Mouse (Mus musculus) forebrain, embryonic 11.5 days (tissue): ENCODE data around the gene Aup1. TPM values are rescaled to one million over a fixed set of nuclear protein-coding genes. Genes with fewer than 3 reads are reported as not detected.

ENCODE experiments used
- ATAC-seq: fragments of 200-750 bp; cut with Nextera tagmentation; replicated peaks from 2 replicates; pipeline ENCODE4 v1.8.0; 2017; ENCODE audit warnings: moderate TSS enrichment; ENCODE audit not compliant: low FRiP score
- DNase-seq: peaks from one replicate; pipeline ENCODE4 v3.0.0-alpha.2; 2017; ENCODE audit warnings: low spot score
- H3K27ac ChIP-seq: fragments of 300-500 bp; sonication (generic); 2 replicates; pipeline ENCODE4 v1.5.1; 2014; ENCODE audit warnings: low read depth, low read length
- H3K27me3 ChIP-seq: fragments of 300-500 bp; sonication (generic); 2 replicates; pipeline ENCODE4 v1.6.1; 2014; ENCODE audit warnings: mild to moderate bottlenecking, low read length, mixed read lengths; ENCODE audit not compliant: control insufficient read depth, insufficient read depth
- H3K36me3 ChIP-seq: fragments of 300-500 bp; sonication (generic); 2 replicates; pipeline ENCODE4 v1.6.1; 2014; ENCODE audit warnings: mild to moderate bottlenecking, low read length, moderate library complexity, mixed read lengths; ENCODE audit not compliant: control insufficient read depth, insufficient read depth
- H3K4me1 ChIP-seq: fragments of 300-500 bp; sonication (generic); replicated peaks from 2 replicates; pipeline ENCODE4 v1.6.1; 2014; ENCODE audit warnings: low read length, mixed read lengths; ENCODE audit not compliant: control insufficient read depth, insufficient read depth
- H3K4me2 ChIP-seq: fragments of 300-500 bp; sonication (generic); 2 replicates; pipeline ENCODE4 v1.6.1; 2014; ENCODE audit warnings: low read depth, mild to moderate bottlenecking, low read length, moderate library complexity, mixed read lengths; ENCODE audit not compliant: severe bottlenecking
- H3K4me3 ChIP-seq: fragments of 300-500 bp; sonication (generic); 2 replicates; pipeline ENCODE4 v1.5.1; 2014; ENCODE audit warnings: low read depth, low read length
- H3K9ac ChIP-seq: fragments of 300-500 bp; sonication (generic); 2 replicates; pipeline ENCODE4 v1.6.1; 2014; ENCODE audit warnings: low read length
- H3K9me3 ChIP-seq: fragments of 300-500 bp; sonication (generic); 2 replicates; pipeline ENCODE4 v1.6.1; 2016; ENCODE audit warnings: low read length, mixed read lengths; ENCODE audit not compliant: control insufficient read depth
- WGBS: fragments of 180-500 bp; shearing (Covaris S2); extraction: QIAGEN DNeasy Blood & Tissue Kit; methylation state at CpG from one replicate; pipeline ENCODE4 v1.1.7; 2014; 5-methylcytosine and 5-hydroxymethylcytosine counted together
- polyA plus RNA-seq: library from polyadenylated mRNA; unstranded; fragments of >200 nt; fragmentation: Nextera tagmentation; extraction: Ambion mirVana; gene quantifications from 2 replicates; pipeline ENCODE4 v1.2.1, GENCODE M21; 2014

Gene Aup1
- 124 and 125 TPM in 2 replicates for polyA plus RNA-seq

- Histone ChIP-seq H3K4me1 (peaks cover 11% of the 10 kb centered on the region), H3K4me2 (peak within 1 kb of the TSS; percentile 84), H3K27ac (peak within 1 kb of the TSS; percentile 70), H3K27me3 (no peaks in the 10 kb centered on the region), H3K36me3 (peaks cover 2% of the 10 kb centered on the region; the same call in 1 of the 2 replicates), H3K9ac (peak within 1 kb of the TSS; percentile 90), H3K4me3 (peak within 1 kb of the TSS; percentile 98), H3K9me3 (no peaks in the 10 kb centered on the region)
- ATAC-seq (peak; percentile 96), DNase-seq (peak; percentile 99)
- under 1% methylated on average over 59 of the region's 64 CpGs for WGBS
Measured at GRCm38 (mm10) chr6:83054074-83054851, at the start of gene Aup1. Gene Aup1, plus strand, starts transcription at chr6:83054521.

GRCm38 (mm10) chr6:83004872-83005271 lies 49.4 kb upstream of the Aup1 start:
- WGBS: 59% methylated on average over 7 of the region's 7 CpGs
- no peak overlapping the region for H3K4me2 ChIP-seq
- no peaks in the 10 kb centered on the region for H3K27me3 ChIP-seq
- no peaks in the 10 kb centered on the region for H3K9me3 ChIP-seq
- no peak for ATAC-seq
- H3K27ac ChIP-seq: no peak overlapping the region
- no peak for DNase-seq
- no peak overlapping the region for H3K4me3 ChIP-seq
- H3K9ac ChIP-seq: no peak overlapping the region
- H3K4me1 ChIP-seq: no peaks in the 10 kb centered on the region
- no peaks in the 10 kb centered on the region for H3K36me3 ChIP-seq

- Histone ChIP-seq H3K4me2 (no peak overlapping the region), H3K9me3 (no peaks in the 10 kb centered on the region), H3K36me3 (no peaks in the 10 kb centered on the region), H3K4me3 (no peak overlapping the region), H3K27ac (no peak overlapping the region), H3K9ac (no peak overlapping the region), H3K27me3 (no peaks in the 10 kb centered on the region), H3K4me1 (no peaks in the 10 kb centered on the region)
- ATAC-seq (no peak), DNase-seq (no peak)
- 86% methylated on average over 10 of the region's 10 CpGs for WGBS
Measured at GRCm38 (mm10) chr6:83005444-83006011, 48.8 kb upstream of the Aup1 start.

- Histone ChIP-seq H3K9me3 (no peaks in the 10 kb centered on the region), H3K4me2 (no peak overlapping the region), H3K36me3 (no peaks in the 10 kb centered on the region), H3K9ac (no peak overlapping the region), H3K4me3 (no peak overlapping the region), H3K27me3 (no peaks in the 10 kb centered on the region), H3K27ac (no peak overlapping the region), H3K4me1 (no peaks in the 10 kb centered on the region)
- WGBS: 83% methylated on average over 6 of the region's 6 CpGs
- no peak for ATAC-seq
- no peak for DNase-seq
Measured at GRCm38 (mm10) chr6:83006114-83006513, 48.2 kb upstream of the Aup1 start.

GRCm38 (mm10) chr6:83008659-83009058 lies 45.7 kb upstream of the Aup1 start:
- Histone ChIP-seq H3K4me1 (no peaks in the 10 kb centered on the region), H3K36me3 (no peaks in the 10 kb centered on the region), H3K9me3 (no peaks in the 10 kb centered on the region), H3K9ac (no peak overlapping the region), H3K4me2 (no peak overlapping the region), H3K27ac (no peak overlapping the region), H3K4me3 (no peak overlapping the region), H3K27me3 (no peaks in the 10 kb centered on the region)
- 85% methylated on average over 3 of the region's 3 CpGs for WGBS
- no peak for ATAC-seq
- no peak for DNase-seq

GRCm38 (mm10) chr6:83010010-83010409 lies 44.3 kb upstream of the Aup1 start:
- 78% methylated on average over 7 of the region's 7 CpGs for WGBS
- no peak for DNase-seq
- H3K27ac ChIP-seq: no peak overlapping the region

GRCm38 (mm10) chr6:83011255-83011654 lies 43.1 kb upstream of the Aup1 start:
- no peak overlapping the region for H3K27ac ChIP-seq
- WGBS: 83% methylated on average over 7 of the region's 7 CpGs

More at GRCm38 (mm10) chr6:83010010-83010409, 44.3 kb upstream of the Aup1 start:
- H3K4me3 ChIP-seq: no peak overlapping the region
- H3K36me3 ChIP-seq: no peaks in the 10 kb centered on the region
- ATAC-seq: no peak
- H3K4me2 ChIP-seq: no peak overlapping the region
- H3K9me3 ChIP-seq: no peaks in the 10 kb centered on the region
- H3K9ac ChIP-seq: no peak overlapping the region
- no peaks in the 10 kb centered on the region for H3K27me3 ChIP-seq
- H3K4me1 ChIP-seq: no peaks in the 10 kb centered on the region

GRCm38 (mm10) chr6:83011756-83012155 lies 42.6 kb upstream of the Aup1 start:
- Histone ChIP-seq H3K4me2 (no peak overlapping the region), H3K27me3 (no peaks in the 10 kb centered on the region), H3K36me3 (no peaks in the 10 kb centered on the region), H3K4me1 (no peaks in the 10 kb centered on the region), H3K9ac (no peak overlapping the region), H3K27ac (no peak overlapping the region), H3K4me3 (no peak overlapping the region), H3K9me3 (no peaks in the 10 kb centered on the region)
- ATAC-seq (no peak), DNase-seq (no peak)
- 72% methylated on average over 6 of the region's 6 CpGs for WGBS

More at GRCm38 (mm10) chr6:83011255-83011654, 43.1 kb upstream of the Aup1 start:
- no peaks in the 10 kb centered on the region for H3K36me3 ChIP-seq
- no peak overlapping the region for H3K9ac ChIP-seq
- H3K4me1 ChIP-seq: no peaks in the 10 kb centered on the region
- no peak for ATAC-seq
- H3K4me3 ChIP-seq: no peak overlapping the region
- DNase-seq: no peak
- H3K27me3 ChIP-seq: no peaks in the 10 kb centered on the region
- H3K4me2 ChIP-seq: no peak overlapping the region
- no peaks in the 10 kb centered on the region for H3K9me3 ChIP-seq
